Mouse (Mus musculus) T-helper 17 cell (primary cell): ENCODE results near the gene Srgap1.

Source experiments
- in situ Hi-C, 2 experiments: fragments of 300-600 bp; cut with MboI, MseI; formaldehyde crosslinking; loops; 1 replicate in 1 of 2; 2 replicates in 1 of 2; pipeline ENCODE4 v1.15.1; 2025; ENCODE audit warnings: high pct_unique_total_duplicates in 2 of 2

The Srgap1 gene

DNA sequence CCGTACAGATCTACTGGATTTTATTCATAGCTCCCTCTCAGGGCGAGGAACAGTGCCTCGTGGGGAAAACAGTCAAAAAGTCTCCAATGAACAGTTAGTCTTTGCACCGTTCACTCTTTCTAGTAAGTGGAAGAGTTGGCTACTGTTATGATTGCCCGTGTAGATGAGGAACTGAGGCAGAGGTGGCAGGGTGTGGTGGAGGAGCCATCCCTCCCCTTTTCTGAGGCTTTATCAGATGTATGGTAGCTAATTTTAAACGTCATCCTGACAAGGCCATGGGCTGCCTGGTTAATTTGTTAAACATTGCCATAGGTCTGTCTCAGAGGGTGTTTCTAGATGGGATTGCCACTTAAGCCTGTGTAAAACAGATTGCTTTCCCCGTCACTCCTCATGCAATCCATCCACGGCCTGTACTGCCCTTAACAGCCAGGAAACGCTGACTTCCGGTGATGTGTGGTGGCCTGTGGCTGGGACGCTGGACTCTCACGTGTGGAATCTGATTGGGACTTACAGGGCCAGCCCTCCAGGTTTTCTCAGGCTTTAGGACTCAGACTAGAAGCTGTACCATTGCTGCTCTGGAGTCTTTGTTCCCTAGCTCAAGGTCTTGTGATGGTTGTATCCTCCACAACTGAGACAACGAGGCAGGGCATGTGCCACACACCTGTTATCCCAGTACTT is 155.6 kb downstream of the Srgap1 start:
- in situ Hi-C loops, result no loop called here

DNA sequence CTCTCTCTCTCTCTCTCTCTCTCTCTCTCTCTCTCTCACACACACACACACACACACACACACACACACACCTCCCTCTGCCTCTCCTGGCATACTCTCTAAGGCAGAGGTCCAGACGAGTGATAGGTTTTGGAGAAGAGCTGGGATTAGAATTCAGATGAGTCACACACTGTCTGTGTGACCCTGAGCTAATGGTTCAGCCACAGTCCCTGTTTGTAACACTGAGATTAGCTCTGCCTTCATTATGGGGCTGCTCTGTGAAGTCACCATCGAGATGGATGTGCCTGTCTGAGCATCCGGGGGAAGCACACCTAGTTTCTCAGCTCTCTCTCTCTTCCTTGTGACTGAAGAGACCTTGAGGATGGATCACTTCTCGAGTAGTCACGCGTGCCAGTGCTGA is 157.1 kb downstream of the Srgap1 start:
- in situ Hi-C loops, result no loop called here

DNA sequence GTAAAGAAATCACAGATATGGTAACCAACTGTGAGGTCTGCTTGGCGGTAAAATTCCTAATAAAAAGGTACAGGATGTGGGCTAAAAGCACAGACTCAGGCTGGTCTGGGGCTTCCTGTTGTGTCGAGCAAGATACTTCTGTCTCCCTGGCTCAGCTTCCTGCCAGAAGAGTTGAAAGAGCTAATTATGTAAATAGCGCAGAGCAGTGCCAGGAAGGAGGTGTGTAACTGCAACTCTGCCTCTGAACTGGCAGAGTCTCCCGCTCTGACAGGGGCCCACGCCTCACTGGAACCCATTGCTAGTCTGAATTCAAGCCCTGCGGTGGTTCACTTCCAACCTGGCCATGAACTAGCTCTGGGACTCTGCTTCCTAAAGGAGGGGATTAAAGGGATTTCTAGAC is 160.3 kb downstream of the Srgap1 start:
- in situ Hi-C loops, result no loop called here

DNA sequence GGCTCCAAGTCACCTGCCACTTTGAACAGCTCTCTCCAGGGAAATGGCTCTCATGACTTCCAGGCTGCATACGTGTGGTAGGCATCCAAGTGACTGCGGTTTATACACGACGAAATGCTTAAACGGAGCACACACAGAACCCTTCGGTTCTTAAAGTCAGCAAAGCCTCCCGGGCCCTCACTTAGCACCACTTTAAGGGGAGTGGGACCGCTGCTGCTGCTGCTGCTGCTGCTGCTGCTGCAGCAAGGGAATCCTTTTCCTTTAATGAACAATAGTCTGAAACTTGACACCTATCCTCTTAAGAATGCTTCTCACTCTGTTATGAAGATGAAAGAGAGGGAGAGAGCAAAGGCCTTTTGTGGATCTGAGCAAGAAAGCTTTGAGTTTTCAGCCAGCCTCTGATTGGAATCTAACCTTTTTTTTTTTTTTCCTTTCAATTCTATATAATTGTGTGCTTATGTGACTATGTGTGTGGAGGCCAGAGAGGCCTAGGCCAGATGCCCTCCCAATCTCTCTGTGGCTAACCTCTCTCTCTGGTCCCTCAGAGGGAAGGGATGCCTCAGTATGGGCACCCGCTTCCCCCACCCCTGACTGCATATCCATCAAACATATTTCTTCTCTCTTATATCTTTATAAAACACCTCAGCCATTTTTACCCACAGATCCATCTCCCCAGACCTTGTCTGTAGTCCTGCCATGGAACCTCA is 161.4 kb downstream of the Srgap1 start:
- in situ Hi-C loops, result no loop called here

DNA sequence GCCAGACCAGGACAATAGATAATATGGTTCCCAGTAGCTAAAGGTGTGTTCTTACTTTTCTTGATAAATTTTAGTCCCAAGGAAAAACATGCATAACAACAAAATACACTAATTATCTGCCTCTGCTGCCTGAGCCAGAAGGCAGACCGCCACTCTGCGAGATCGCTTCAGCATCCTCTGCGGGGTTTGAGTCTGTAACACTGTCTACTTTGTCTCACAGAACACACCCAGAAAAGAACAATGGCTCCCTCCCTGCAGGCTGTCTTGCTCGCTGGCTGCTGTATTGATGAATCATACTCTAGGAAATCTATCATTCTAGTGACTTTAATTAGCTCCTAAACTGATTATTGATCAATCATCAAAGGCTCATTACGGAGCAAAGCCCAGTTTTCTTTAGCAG is 164.7 kb downstream of the Srgap1 start:
- in situ Hi-C loops, result no loop called here

DNA sequence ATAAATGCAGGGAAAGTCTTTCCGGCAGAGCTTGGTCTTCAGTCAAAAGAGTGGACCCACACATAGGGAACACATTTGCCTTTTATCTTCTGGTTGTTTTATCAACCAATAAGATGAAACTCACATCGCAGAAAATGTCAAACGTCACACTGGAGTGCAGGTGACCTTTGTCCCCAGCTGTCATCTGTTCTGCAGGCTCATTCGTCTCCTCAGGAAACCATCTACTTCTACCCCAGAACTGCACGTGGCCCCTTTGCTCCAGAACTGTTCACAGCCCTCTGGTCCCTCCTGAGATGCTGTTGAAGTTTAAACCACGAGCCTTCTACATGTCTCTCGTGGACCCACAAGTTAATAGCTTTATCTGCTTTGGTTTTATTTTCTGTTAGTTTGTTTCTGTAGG is 168.3 kb downstream of the Srgap1 start:
- in situ Hi-C loops, result no loop called here

DNA sequence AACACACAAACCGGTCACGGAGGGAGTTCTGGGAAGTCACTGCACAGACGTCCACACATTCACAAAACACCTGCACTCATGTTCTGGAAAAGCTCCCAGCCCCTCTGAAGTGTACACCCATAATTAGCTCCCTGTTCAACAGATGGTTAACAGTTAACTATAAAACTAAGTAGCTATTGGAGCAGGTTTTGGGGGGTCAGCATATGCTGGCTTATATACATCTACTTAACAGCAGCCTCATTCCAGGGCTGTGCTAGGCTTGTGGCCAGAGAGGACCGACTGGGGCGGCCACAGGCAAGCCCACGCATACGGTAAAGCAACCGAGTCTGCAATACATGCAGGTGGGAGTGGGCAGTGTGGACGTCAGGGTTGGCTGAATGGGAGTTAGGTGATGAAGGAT is 169.2 kb downstream of the Srgap1 start:
- in situ Hi-C loops, result no loop called here

DNA sequence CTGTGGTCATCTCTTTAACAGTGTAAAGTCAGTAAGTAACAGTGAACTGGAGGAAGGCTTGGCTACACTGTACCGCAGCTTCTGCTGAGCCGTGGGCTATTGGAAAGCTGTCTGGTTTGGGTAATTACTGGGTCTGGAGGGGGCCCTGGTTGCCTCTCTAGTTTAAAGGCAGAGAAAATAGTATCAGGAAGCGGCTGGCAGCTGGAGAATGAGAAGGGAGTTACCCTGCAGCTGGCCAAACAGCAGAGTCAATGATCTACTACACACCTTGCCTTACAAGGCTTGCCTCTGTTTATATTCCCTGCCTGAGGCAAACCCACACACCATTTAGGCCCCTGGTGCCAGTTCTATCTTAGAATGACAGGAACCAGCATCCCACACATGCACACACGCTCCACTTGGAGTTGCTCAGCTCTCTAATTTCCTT is 174.0 kb downstream of the Srgap1 start:
- in situ Hi-C loops, result no loop called here

DNA sequence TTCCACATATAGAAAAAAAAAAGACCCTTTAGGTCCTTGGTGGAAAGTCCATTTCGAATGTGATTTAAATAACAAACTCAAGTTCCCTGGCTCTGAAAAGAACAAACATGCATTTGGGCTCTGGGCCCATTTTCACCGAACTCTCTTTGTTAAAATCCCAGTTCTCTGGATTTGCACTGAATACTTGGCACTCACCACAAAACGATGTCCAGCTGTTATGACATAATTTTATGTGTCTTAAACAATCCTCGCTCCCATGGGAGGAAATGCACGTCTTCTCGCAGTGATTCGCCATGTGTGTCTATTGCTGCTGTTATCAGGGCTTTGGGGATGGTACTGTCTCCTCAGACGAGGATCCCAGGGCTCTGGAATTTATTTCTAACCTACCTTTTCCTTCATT is 177.2 kb downstream of the Srgap1 start:
- in situ Hi-C loops, result no loop called here

DNA sequence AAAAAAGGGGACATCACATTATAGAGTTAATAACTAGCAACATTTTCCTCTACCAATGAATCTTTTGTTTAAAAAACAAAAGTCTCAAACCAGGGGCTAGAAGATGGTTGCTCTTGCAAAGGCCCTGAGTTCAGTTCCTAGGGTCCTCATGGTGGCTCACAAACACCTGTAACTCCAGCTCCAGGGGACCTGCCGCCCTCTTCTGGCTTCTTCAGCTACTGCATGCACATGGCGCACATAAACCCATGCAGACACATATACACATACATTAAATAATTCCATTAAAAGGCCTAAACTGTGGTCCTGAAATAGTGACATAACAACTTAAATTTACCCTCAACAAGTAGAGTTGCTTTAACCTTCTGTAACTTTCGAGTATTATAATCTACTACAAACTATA is 178.9 kb downstream of the Srgap1 start:
- in situ Hi-C loops, result no loop called here

DNA sequence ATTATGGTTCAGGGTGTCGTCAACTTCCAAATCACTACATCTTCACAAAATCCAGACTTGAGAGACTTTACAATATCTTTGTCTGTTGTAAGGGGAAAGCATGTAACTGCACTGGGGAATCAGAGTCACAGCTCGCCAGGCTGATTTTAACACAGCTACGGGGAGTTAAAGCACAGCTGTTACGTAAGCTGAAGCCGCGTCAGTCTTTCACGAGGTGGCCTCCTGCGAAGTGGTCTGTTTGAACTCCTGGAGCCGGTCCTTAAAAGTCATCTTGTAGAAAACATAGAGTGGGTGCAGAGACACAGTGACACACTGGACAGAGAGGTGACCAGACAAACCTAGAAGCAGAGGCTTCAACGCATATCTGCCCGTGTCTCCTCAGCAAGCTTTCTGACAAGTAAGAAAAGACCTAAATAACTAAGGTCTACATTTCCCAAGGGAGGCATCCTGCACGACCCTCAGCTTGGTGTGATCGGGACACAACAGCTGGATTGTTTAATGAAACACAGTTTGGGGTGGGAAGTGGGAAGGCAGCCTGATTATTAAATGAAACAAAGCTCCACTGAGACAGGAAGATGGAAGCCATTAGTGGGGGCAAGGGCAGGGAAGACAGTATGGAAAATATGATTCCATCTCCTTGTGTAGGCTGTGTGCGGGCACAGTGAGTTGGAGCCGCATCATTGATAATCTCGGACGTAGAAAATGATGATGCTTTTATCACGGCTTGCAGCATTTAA is 181.4 kb downstream of the Srgap1 start:
- in situ Hi-C loops, result no loop called here

DNA sequence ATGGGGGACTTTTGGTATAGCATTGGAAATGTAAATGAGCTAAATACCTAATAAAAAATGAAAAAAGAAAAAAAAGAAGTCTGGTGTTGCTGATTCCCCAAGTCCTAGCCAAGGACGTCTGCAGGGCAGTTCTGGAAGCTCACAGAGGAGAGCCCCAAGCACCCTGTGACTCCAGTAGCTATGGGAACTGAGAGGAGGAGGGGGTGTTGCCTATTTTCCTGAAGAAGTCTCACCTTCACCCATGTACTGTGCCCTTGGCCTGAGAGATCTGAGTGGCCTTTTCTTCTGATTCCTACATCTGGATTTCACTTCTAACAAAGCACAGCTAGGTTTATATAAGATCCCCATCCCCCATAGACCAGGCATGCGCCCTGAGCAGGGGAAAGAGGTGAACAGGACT is 186.2 kb downstream of the Srgap1 start:
- in situ Hi-C loops, result no loop called here

DNA sequence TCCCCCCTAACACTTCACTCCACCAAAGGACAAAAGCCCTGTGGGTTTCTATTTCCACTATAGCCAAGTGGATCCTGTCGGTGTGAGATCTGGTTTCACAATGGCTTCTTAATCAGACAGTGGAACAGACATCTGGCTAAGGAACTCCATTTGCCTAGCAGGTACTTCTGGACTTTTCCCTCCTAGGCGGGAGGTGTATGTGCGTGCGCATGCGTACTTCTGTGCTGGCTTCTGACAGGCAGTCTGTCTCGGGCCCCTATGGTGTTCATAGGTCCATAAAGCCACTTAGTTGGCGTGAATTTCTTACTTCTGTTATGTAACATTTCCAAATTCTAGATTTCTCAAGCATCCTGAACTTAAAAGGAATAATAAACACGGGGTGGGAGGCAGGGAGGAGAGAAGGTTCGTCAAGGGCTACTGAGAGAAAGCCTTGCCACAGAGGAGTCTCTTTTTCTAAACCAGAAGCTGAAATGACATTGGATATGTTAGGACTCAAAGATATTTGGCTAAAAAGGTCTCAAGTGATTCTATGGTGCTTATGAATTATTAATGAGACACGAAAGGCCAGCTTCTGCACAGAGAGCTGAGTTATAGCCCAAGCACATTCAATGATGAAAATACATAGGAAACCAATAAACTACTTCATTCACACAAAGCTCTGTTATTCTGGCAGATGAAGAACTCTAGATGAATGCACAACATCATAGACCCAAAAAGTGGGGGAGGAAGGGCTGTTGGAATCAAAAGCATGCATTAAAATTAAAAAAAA is 187.1 kb downstream of the Srgap1 start:
- in situ Hi-C loops, result no loop called here

DNA sequence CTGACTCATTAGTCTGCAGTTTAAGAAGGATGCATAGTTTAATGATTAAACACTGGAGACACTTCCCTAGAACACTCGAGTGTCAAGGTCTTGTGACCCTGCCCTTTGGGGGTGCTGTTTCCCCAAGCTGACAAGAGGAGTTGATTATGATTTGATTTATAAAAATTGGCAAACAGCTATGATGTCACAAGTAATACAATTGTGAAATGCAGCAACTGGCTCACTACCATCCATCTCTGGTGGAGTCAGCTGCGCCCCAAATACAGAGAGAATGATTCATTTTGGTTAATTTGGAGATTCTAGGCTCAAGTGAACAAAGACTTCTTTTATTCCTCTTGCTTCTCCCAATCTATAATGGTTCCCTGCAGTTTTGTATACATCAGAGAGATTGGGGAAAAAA is 188.2 kb downstream of the Srgap1 start:
- in situ Hi-C loops, result no loop called here

DNA sequence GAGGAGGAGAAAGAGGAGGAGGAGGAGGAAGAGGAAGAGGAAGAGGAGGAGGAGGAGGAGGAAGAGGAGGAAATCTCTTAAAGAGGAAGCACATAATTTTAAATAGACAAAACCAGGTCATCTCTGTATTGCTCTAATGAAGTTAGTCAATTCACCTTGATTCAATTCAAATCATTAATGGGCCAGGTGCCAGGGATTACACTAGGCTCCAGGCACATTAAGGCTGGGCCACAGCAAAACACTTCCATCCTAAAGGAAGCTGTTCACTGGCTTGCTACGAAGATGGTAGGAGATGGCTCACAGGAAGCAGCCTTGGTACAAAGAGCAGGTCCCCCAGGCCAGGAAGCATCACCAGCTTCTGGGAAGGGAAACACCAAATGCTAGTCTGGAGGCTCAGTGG is 189.0 kb downstream of the Srgap1 start:
- in situ Hi-C loops, result no loop called here

DNA sequence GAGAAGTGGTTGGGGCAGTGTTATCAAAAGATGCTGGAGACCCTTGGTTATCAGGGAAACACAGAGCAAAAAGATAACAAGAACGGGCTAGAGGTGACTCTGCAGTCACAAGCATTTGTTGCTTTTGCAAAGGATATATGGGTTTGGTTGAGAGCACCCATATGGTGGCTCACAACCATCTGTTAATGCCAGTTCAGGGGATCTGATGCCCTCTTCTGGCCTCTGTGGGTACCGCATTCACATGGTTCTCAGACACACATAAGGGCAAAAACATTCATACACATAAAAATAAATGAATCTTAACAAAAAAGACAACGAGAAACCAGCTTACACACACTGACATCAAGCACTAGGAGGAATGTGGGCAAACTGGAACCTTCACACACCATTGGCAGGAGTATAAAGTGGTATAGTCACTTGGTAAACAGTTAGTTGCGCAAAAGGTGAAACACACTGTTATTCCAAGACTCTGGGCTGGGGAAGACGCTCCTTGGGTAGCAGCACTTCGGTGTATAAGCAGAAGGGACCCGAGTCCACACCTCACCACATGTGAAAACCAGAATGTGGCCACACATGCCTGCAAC is 191.2 kb downstream of the Srgap1 start:
- in situ Hi-C loops, result no loop called here

DNA sequence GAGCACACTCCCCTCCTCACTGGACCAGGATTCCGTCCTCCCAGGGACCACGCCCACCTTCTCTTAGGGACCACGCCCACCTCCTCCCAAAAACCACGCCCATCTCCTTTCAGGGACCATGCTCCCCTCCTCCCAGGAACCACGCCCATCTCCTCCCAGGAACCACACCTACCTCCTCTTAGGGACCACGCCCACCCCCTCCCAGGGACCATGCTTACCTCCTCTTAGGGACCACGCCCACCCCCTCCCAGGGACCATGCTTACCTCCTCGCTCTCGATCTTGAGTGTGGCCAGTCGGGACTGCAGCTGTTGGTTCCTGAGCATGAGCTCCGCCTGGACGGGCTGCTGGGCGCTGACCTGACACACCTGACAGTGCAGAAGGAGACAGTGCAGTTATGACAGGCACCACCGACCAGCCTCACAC is 193.7 kb downstream of the Srgap1 start:
- in situ Hi-C loops, result no loop called here

DNA sequence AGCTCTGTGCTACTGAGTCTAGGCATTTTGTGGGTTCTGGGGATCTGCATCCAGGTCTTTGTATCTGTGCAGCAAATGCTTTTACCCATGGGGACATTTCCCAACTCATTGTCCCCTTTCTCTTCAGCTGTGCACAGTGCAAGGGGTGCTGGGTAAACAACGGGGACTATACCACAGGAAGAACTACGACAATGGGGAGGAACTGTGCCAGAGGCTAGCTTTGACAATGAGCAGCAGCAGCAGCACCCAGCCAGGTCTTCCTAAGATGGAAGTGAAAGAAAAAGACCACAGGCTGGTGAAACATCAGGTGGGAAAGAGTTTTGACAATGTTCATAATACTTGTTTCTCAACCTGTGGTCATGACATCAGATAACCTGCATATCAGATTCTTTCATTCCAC is 197.6 kb downstream of the Srgap1 start:
- in situ Hi-C loops, result no loop called here

DNA sequence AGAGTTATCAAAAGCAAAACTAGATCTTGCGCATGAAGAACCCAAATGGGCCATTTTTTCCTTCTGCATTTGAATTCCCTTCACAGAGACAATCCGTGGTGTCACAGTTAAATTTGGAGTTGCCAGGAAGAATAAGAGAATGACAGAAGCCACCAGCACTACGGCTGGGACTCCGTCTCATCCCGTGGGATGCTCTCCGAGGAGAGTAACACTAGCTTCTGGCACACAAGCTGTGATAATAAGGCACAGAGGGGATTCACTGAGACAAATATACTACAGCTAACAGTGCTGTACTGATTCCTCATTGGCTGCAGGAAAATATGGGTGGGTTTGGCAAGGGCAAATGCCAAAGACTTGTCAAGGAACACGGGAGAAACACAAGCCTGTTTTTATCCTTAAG is 201.4 kb downstream of the Srgap1 start:
- in situ Hi-C loops, result no loop called here

DNA sequence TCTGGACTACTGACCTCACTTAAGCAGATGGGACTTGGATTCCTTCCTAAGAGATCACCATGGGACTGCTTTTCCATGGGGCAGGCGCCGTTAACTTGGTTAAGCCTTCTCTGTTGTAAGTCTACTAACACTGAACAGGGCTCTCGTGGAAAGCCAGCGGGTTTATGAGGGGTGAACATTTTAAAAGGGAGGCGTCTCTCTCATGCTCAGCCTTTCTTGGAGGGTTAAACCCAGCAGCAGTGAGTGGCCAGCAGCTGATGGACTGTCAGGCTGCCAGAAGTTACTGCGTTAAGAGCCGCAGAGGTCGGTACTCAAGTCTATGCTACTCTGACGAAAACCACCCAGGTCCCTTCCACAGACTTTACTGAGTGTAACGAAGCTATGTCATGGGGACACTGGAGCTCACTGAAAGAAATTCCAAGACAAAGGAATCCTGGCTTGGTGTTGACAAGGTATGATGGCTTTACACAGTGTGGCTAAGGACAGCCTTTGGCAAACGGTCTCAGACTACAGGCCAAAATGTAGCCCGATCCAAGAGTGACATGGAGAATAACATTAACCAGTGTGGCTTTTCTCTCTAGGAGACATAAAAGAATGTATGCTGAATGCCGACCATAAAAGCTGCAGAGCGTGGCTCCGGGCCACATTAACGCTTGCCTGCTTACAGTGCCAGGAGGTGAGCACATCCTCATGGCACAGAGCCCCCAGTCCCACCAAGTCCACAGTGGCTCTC is 209.8 kb downstream of the Srgap1 start:
- in situ Hi-C loops, result no loop called here
